Mouse (Mus musculus): ENCODE measurements at regions not wholly inside any gene's neighbourhood (a gene's known extent, or its start where the extent isn't known, plus 50 kb on each side); places are given as distances from the start of the nearest gene placed in this dataset.
"Not testable (repeated sequence)": the region's sequence is repeated elsewhere in the genome, so short reads cannot be mapped to it uniquely, and the experiment has no call there.

GRCm38 (mm10) chr3:98968811-98969210 lies 75.8 kb upstream of the Hao2 start:
- no peak for DNase-seq

- peak; percentile 33 for DNase-seq
These were observed 82.7 kb upstream of the Hao2 start for GRCm38 (mm10) chr3:98975777-98976176.

GRCm38 (mm10) chr3:98982787-98983186 lies 89.7 kb upstream of the Hao2 start:
- DNase-seq = no peak

GRCm38 (mm10) chr3:98987266-98987665 lies 94.2 kb upstream of the Hao2 start:
- DNase-seq = not testable (repeated sequence)

GRCm38 (mm10) chr3:98990801-98991200 lies 97.8 kb upstream of the Hao2 start:
- peak; percentile 23 for DNase-seq

GRCm38 (mm10) chr3:98991276-98991675 lies 98.2 kb upstream of the Hao2 start:
- no peak for DNase-seq

GRCm38 (mm10) chr3:98994086-98994485 lies 101.0 kb upstream of the Hao2 start:
- peak; percentile 15 for DNase-seq

GRCm38 (mm10) chr3:99030636-99031035 lies 110.2 kb upstream of the Wars2 start:
- DNase-seq = no peak

- DNase-seq = no peak
These were observed 94.7 kb upstream of the Wars2 start for GRCm38 (mm10) chr3:99046190-99046589.

- no peak for DNase-seq
These were observed 93.7 kb upstream of the Wars2 start for GRCm38 (mm10) chr3:99047156-99047555.

GRCm38 (mm10) chr3:99049305-99049704 lies 91.6 kb upstream of the Wars2 start:
- no peak for DNase-seq

GRCm38 (mm10) chr3:99052176-99052575 lies 88.7 kb upstream of the Wars2 start:
- DNase-seq = peak; percentile 63

GRCm38 (mm10) chr3:99067168-99067567 lies 73.7 kb upstream of the Wars2 start:
- DNase-seq = no peak

Data from adrenal gland, postnatal 10 days (tissue).